Mouse (Mus musculus): Measurements from ENCODE around the gene Prkar2b.

GRCm38 (mm10) chr12:32080692-32081091, 19.6 kb upstream of the Prkar2b start:
- TF ChIP-seq CTCF (IDR thresholded peaks at IDR 0.05; ENCODE audit: borderline replicate concordance, control insufficient read depth, extremely low read depth, insufficient read depth, low read length, poor library complexity) = no peak
- no peak for TF ChIP-seq POLR2A (IDR thresholded peaks at IDR 0.05; ENCODE audit: control insufficient read depth, extremely low read depth, insufficient read depth, low read length, poor library complexity)
